22 mouse cellular contexts compared by ENCODE assay signal in the genomic region with DNA sequence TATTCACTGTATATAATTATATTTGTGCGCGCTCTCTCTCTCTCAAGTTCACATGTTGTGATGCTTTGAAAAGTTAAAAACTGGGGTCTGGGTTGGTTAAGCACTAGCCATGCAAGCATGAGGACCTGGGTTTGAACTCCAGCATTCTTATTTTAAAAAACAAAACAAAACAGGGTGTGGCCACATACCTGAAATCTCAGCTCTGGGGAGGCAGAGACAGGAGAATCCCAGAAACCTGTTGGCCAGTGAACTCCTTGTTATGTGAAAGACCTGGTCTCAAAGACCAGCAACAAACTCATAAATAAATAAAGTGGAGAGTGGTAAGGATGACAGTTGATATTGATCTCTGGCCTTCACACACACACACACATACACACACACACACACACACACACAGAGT.
"Had no signal": no experiment of that assay in that cellular context is flagged by ENCODE, and none has a peak within 500 bp of the region (broad histone marks: within the 10 kb centered on the region; RNA-seq: fewer than 3 reads in every experiment).

No protein-coding gene starts in this region.

- H3K27ac ChIP-seq: gastrocnemius, adult 2 months; heart, embryonic 10.5 days; hindbrain, embryonic 10.5 days; hindbrain, embryonic 12.5 days; hindbrain, embryonic 14.5 days; intestine, embryonic 15.5 days; limb, embryonic 10.5 days; limb, embryonic 12.5 days; liver, embryonic 12.5 days; liver, embryonic 14.5 days had no signal

- H3K4me1 ChIP-seq: limb, embryonic 12.5 days had no signal

- H3K9ac ChIP-seq: heart, embryonic 12.5 days; hindbrain, embryonic 12.5 days; hindbrain, embryonic 14.5 days; intestine, embryonic 15.5 days; limb, embryonic 12.5 days; liver, embryonic 12.5 days; liver, embryonic 14.5 days had no signal

- H3K9me3 ChIP-seq: heart, embryonic 10.5 days; heart, embryonic 12.5 days; hindbrain, embryonic 10.5 days; hindbrain, embryonic 12.5 days; intestine, embryonic 15.5 days; limb, embryonic 10.5 days; limb, embryonic 12.5 days; liver, embryonic 12.5 days had no signal

- DNase-seq: gastrocnemius, adult 2 months; gastrocnemius, postnatal 10 days; gastrocnemius, postnatal 25 days; heart, adult 18-20 months; heart, postnatal 10 days; heart, postnatal 4 days; kidney, adult 18-20 months; kidney, adult 8-10 months; kidney, postnatal 10 days; kidney, postnatal 25 days; kidney, postnatal 4 days; liver had no signal

- H3K27me3 ChIP-seq: heart, embryonic 12.5 days; hindbrain, embryonic 12.5 days; intestine, embryonic 15.5 days; limb, embryonic 12.5 days had no signal

- H3K4me3 ChIP-seq: gastrocnemius, adult 2 months; heart, embryonic 10.5 days; heart, embryonic 12.5 days; hindbrain, embryonic 10.5 days; hindbrain, embryonic 12.5 days; intestine, embryonic 15.5 days; limb, embryonic 10.5 days; limb, embryonic 12.5 days; liver, embryonic 12.5 days had no signal

- H3K36me3 ChIP-seq: heart, embryonic 10.5 days; hindbrain, embryonic 10.5 days; hindbrain, embryonic 12.5 days; intestine, embryonic 15.5 days; limb, embryonic 10.5 days; limb, embryonic 12.5 days; liver, embryonic 12.5 days had no signal
